Mouse (Mus musculus): Measurements from ENCODE around the gene Art3. TPM values are rescaled to one million over a fixed set of nuclear protein-coding genes. Genes with fewer than 3 reads are reported as not detected.
A peak's percentile ranks its signal among the peaks of the same experiment; 100 is the strongest.

Gene Art3
- 13.8 and 15.2 TPM in 2 replicates for polyA plus RNA-seq (2012; rRNA removed)

DNA sequence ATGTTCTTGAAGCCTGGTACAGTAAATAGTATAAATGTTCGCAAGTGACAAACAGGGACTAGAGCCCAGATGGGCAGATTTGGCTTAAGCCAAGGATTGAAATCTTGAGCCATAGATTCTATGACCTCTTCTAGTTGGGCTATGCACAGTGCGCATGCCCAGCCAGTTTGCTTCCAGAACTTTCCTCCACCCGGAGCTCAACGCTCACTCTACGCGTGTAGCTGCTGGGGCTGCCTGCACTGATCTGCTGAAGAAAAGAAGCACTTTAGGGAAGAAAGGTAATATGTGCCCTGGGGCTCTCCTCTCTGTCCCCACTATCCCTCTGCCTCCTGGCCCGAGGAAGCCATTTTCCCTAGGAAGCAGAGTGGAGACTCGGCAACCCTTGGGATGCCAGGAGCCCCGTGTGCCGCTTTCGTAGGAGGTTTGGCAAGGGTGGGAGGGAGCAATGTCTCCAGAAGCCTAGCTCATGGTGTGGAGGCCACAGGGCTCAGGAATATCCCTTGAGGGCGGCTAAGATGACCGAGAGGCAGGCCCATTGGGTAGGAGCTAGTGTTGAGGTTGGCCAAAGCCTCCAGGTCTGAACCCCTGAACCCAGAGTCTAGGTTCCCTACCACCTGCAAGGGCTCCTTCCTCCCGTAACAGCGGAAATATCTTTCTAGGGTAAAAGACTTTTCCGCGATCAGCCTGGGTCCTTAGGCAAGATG is at the start of gene Art3:
Art3 (plus strand) TSS at position 193 of the 704 bp plus-strand sequence.
- Histone ChIP-seq H3K27ac (ENCODE audit: insufficient read depth, low read length) (no peak within 1 kb of the TSS), H3K4me1 (ENCODE audit: control insufficient read depth, insufficient read depth, low read length) (peaks cover 2% of the 10 kb centered on the region; the same call in 1 of the 2 replicates), H3K4me3 (ENCODE audit: insufficient read depth, low read length) (no peak within 1 kb of the TSS)
- no peak for TF ChIP-seq CTCF (IDR thresholded peaks at IDR 0.05; ENCODE audit: extremely low read depth, insufficient read depth, low read length)
- no peak for TF ChIP-seq POLR2A (IDR thresholded peaks at IDR 0.05; ENCODE audit: extremely low read depth, insufficient read depth, low read length)

DNA sequence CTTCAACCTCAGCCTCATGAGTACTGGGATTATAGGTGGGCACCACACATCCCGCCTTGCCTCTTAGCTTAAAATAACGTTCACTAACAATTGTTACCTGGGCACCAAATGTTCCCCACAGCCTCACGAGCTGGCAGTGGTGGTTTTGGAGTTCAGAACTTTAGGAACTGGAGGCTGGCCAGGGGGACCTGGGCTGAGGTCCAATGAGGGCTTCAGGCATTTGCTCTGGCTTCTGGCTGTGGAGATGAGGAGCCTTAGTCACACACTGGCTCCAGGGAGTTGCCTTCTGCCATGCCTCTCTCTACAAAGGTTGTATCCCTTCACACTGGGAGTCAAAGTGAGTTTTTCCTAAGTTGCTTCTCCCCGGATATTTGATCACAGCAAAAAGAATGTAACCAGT is 49.1 kb upstream of the Art3 start:
- Histone ChIP-seq H3K27ac (ENCODE audit: insufficient read depth, low read length) (no peak overlapping the region), H3K4me1 (ENCODE audit: control insufficient read depth, insufficient read depth, low read length) (no peaks in the 10 kb centered on the region; the same call in 1 of the 2 replicates), H3K4me3 (ENCODE audit: insufficient read depth, low read length) (no peak overlapping the region)
- no peak for TF ChIP-seq CTCF (IDR thresholded peaks at IDR 0.05; ENCODE audit: extremely low read depth, insufficient read depth, low read length)
- TF ChIP-seq POLR2A (IDR thresholded peaks at IDR 0.05; ENCODE audit: extremely low read depth, insufficient read depth, low read length): no peak

DNA sequence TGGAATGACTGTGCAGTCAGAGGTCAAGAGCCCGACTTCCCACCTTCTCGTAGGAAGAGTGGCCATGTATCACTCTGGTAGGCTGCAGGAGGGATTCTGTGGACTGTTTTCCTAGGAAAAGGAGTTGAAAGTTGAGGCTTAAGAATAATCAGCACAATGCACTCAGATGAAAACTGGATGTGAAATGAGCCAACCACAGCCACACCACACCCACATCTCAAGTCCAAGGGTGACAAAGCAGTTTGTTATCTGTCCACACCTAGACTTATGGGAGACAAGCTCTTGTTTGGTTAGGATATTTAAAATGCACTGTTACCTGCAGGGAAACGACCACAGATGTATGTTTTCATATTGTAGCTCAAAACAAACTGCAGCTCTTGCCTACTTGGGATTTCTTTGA is 48.5 kb upstream of the Art3 start:
- no peak overlapping the region for H3K27ac ChIP-seq (ENCODE audit: insufficient read depth, low read length)
- H3K4me1 ChIP-seq (ENCODE audit: control insufficient read depth, insufficient read depth, low read length): no peaks in the 10 kb centered on the region; the same call in 1 of the 2 replicates
- H3K4me3 ChIP-seq (ENCODE audit: insufficient read depth, low read length): no peak overlapping the region
- TF ChIP-seq POLR2A (IDR thresholded peaks at IDR 0.05; ENCODE audit: extremely low read depth, insufficient read depth, low read length) (no peak), CTCF (IDR thresholded peaks at IDR 0.05; ENCODE audit: extremely low read depth, insufficient read depth, low read length) (no peak)

DNA sequence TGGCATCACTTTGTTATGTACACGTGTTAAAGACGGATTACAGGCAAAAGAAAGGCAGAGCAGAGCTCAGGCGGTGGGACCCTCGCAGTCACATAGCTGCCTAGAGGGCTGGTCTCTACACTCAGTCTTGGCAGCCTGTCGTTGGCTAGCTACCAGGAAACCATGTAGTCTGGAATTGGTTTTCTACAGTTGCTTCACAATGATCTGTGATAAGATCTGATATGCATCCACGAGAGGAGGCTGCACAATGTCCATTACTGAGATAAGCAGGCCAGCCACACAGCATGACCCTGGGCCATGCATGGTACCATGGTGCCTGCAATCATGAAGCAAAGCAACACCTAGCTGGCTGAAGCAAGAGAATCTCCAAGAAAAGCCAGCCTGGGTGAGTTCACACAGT is 43.8 kb upstream of the Art3 start:
- Histone ChIP-seq H3K4me1 (ENCODE audit: control insufficient read depth, insufficient read depth, low read length) (no peaks in the 10 kb centered on the region), H3K4me3 (ENCODE audit: insufficient read depth, low read length) (no peak overlapping the region), H3K27ac (ENCODE audit: insufficient read depth, low read length) (no peak overlapping the region)
- TF ChIP-seq CTCF (IDR thresholded peaks at IDR 0.05; ENCODE audit: extremely low read depth, insufficient read depth, low read length) (no peak), POLR2A (IDR thresholded peaks at IDR 0.05; ENCODE audit: extremely low read depth, insufficient read depth, low read length) (no peak)

DNA sequence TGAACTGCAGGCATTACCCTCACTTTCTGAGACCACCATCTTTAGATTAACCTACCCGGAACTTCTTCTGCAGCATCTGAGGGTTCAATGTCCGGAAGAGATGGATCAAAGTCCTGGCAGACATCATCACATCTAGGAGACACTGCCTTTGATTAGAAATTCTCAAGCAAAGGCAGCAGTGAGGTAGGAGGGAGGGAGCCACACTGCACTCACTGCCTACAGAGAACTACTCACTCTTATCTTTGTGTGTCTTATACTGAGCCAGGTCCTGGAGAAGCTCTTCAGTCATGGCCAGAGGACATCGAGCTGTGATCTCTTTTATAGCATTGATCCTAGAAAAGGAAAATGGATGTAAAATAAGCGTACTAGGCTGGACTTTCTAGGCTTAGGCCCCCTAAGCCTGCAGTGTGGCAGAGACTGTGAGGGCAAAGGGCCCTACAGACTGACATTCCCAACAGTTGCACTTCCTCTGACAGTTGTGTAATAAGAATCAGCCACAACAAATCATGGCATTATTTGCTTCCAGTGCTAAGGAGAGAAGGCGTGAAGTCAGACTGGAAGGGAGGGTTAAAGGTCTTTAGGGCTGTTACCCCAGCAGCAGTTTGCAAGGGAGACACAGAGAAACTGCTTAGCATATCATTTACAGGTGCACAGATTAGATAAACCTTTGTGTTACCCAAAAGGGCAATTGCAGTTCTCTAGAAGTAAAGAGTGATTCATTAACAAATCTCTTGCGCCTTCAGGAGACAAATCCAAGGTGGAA is 39.8 kb upstream of the Art3 start:
- no peak for TF ChIP-seq CTCF (IDR thresholded peaks at IDR 0.05; ENCODE audit: extremely low read depth, insufficient read depth, low read length)
- no peak for TF ChIP-seq POLR2A (IDR thresholded peaks at IDR 0.05; ENCODE audit: extremely low read depth, insufficient read depth, low read length)
- no peak overlapping the region for H3K4me3 ChIP-seq (ENCODE audit: insufficient read depth, low read length)
- H3K27ac ChIP-seq (ENCODE audit: insufficient read depth, low read length): no peak overlapping the region
- no peaks in the 10 kb centered on the region for H3K4me1 ChIP-seq (ENCODE audit: control insufficient read depth, insufficient read depth, low read length)

DNA sequence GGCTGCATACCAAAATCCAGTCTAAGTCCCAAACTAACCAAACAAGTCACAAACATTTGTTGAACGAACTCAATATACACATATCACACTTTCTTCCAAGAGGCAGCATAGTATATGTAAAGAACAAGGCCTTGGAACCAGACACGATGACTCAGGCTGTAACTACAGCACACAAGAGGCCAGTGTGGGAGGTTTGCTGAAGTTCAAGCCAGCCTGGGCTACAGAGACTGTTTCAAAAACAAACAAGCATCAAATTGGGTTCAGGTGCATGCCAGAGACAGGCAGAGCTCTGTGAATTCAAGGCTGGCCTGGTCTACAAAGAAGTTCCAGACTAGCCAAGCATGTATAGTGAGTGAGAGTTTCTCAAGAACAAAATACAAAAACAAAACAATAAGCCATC is 37.1 kb upstream of the Art3 start:
- no peaks in the 10 kb centered on the region for H3K4me1 ChIP-seq (ENCODE audit: control insufficient read depth, insufficient read depth, low read length)
- H3K4me3 ChIP-seq (ENCODE audit: insufficient read depth, low read length): no peak overlapping the region
- no peak for TF ChIP-seq POLR2A (IDR thresholded peaks at IDR 0.05; ENCODE audit: extremely low read depth, insufficient read depth, low read length)
- TF ChIP-seq CTCF (IDR thresholded peaks at IDR 0.05; ENCODE audit: extremely low read depth, insufficient read depth, low read length): no peak
- no peak overlapping the region for H3K27ac ChIP-seq (ENCODE audit: insufficient read depth, low read length)

DNA sequence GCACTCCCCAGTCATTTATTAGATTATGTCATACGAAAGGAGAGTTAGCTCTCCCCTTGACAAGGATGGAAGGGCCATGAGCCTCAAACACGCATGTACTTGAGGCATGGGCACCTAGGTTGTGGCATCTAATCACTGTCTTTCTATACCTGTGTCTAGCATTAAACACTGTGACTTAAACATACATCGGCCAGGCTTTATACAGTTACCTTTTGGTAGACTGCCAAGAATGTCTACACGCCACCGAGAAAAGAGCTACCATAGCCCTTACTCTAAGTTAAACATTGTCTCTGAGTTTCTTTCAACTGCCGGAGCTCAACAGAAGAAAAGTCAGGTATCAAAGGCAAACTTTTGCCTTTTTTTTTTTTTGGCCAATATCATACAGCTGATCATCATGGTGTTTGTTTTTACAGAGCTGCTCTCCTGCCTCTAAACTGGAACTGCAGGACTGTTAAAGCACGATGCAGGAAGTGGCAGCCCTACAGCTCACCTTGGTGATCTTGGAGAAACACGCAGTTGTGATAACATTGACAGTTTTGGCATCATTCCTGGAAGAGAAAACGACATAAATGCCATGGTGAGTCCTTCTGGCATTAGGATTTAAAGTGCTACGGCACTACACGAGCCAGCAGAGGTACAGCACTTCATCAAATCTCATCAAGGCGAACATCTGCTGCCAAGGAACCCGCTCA is 29.3 kb upstream of the Art3 start:
- H3K4me3 ChIP-seq (ENCODE audit: insufficient read depth, low read length): no peak overlapping the region
- TF ChIP-seq POLR2A (IDR thresholded peaks at IDR 0.05; ENCODE audit: extremely low read depth, insufficient read depth, low read length) (no peak), CTCF (IDR thresholded peaks at IDR 0.05; ENCODE audit: extremely low read depth, insufficient read depth, low read length) (no peak)
- H3K27ac ChIP-seq (ENCODE audit: insufficient read depth, low read length): no peak overlapping the region
- H3K4me1 ChIP-seq (ENCODE audit: control insufficient read depth, insufficient read depth, low read length): no peaks in the 10 kb centered on the region; the same call in 1 of the 2 replicates

- no peak overlapping the region for H3K4me3 ChIP-seq (ENCODE audit: insufficient read depth, low read length)
- TF ChIP-seq POLR2A (IDR thresholded peaks at IDR 0.05; ENCODE audit: extremely low read depth, insufficient read depth, low read length): no peak
- H3K4me1 ChIP-seq (ENCODE audit: control insufficient read depth, insufficient read depth, low read length): peaks cover 4% of the 10 kb centered on the region
- H3K27ac ChIP-seq (ENCODE audit: insufficient read depth, low read length): no peak overlapping the region
These were observed 27.3 kb upstream of the Art3 start for GRCm38 (mm10) chr5:92304291-92304690.

DNA sequence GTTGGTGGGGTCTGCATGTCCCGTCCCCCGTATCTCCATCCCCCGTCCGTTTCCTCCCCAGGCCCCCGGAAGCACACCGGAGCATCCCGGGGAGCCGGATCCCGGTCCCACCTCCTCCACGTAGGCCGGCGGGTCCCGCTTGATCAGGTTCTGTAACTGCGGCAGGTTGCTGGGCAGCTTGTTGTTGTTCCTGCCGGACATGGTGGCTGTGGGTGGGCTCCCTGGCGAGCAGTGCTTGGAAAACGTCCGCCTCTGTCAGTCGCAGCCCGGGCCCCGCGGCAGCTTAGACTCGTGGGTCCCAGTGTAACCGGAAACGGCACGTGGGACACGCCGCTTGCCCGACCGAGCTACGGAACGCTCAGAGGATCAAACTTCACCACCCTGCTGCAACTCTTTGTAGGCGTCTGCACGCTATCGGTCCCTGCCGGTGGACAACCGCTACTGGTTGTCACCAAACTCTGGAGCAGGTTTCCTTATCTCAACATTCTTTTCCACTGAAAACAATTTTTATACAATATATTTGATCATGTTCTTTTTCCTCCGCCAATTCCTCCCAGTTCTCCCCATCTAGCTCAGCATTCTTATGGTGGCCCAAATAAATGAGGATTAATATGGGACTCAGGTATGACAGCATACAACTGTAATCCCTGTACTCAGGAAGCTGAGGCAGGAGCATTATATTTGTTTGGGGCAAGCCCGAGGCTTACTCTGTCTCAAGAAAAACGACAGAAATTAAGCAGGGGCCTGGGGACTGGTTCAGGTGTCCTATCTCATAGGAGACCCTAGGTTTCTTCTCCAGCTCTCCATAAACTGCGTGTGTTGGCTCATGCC is 21.7 kb upstream of the Art3 start, which contains the start of gene Sdad1:
Sdad1 (minus strand) TSS at position 799 of the 831 bp plus-strand sequence.
- peak; percentile 40; the same call in 1 of the 2 replicates for TF ChIP-seq POLR2A (IDR thresholded peaks at IDR 0.05; ENCODE audit: extremely low read depth, insufficient read depth, low read length)
- peak; percentile 44 for TF ChIP-seq CTCF (IDR thresholded peaks at IDR 0.05; ENCODE audit: extremely low read depth, insufficient read depth, low read length)
- Histone ChIP-seq H3K4me3 (ENCODE audit: insufficient read depth, low read length) (peak within 1 kb of the TSS; percentile 78), H3K27ac (ENCODE audit: insufficient read depth, low read length) (no peak within 1 kb of the TSS), H3K4me1 (ENCODE audit: control insufficient read depth, insufficient read depth, low read length) (peaks cover 4% of the 10 kb centered on the region)
